Mouse (Mus musculus) mesoderm, embryonic 11.5 days (tissue): ENCODE results near the gene Spag7.

Experiments used
- DNase-seq: peaks from one replicate; pipeline ENCODE4 v3.0.0-alpha.2; 2012; ENCODE audit warnings: low read depth, low spot score

Gene Spag7

DNA sequence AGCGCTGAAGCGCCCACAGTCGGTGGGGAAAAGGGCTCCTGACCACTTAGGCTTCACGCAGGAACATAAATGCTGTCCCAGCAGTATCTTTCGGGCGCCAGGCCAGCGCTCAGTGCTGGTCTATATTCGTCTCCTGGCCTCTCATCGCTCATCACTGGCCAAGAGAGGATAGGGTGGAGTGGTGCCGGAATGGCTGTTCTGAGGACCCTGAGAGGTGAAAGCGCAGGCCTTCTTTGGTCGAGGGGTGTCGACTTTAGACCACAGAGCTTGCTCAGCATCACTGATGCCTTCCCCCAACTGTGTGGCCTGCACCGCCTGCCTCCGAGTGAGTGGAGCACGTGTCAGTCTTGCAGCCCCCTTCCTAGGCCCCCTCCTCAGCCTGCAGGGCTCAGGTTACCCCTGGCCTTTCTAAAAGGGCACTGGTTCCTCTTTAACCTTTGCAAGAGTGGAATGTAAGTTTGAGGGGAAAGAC lies 12.7 kb downstream of the Spag7 start:
- DNase-seq, result peak; percentile 64

DNA sequence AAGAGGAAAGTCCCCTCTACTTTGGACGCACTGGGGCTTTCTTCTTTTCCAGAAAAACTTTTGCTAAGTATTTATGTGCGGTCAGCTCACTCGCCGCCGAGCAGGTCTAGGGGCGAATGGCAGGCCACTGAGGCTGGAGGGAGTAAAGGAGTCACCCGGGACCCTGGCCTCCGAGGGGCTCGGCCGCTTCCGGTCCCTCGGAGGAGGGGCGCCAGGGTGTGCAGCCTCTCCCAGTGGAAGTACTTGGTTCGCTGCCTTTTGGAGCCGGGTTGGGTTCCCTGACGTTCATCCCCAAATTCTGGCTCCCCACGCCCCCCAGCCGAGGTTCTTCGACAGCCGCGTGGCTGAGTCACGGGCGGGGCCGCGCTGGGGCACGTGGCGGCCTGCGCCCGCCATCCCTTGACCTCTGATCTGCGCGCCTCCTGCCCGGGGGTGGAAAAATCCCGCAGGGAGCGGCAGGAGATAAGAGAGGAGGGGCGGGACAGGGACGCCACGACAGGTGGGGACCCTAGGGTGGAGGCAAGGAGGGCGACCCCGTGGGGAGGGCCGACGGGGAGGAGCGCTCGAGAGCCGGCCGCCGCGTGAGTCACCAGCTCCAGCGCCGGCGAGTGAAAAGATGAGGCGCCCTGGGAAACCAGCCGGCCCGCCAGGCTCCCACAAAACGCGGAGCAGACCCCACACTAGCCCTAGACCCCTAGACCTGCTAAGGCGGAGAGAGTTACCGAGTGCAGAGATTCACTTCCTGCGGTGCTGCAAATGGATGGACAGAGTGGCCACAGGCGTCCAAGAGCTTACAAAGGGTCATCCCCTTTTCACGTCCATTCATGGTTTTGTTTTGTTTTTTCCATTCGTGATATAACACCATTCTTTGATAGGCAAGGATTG lies 13.4 kb downstream of the Spag7 start:
- peak; percentile 54 for DNase-seq

DNA sequence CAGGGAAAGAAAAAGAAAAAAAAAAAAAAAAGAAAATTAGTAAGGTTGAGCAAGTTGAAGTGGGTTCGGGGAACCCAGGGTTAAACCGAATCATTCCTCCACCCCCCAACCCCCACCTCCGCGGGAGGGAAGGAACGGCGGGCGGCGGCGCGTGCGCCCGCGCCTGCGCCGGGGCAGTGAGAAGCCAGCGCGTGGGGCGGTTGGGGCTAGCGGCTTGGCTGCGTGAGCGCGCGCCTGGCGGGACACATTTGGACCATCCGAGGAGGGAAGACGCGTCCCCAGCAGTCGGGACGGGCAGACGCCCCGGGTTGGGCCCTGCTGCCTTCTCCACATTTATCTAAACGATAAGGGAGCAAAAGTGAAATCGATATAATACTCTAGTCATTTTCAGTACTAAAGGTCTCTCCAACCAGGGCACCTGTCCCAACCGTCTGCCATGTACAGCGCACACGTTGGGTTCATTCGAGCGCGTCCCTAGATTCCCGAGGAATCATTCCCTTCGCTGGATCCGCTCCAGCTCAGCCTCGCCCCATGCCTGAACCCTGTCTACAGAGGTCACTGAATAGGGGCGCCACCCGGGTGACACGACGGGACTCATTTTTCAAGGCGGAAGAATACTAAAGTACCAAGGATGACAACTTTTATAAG lies 14.2 kb downstream of the Spag7 start:
- peak; percentile 86 for DNase-seq

DNA sequence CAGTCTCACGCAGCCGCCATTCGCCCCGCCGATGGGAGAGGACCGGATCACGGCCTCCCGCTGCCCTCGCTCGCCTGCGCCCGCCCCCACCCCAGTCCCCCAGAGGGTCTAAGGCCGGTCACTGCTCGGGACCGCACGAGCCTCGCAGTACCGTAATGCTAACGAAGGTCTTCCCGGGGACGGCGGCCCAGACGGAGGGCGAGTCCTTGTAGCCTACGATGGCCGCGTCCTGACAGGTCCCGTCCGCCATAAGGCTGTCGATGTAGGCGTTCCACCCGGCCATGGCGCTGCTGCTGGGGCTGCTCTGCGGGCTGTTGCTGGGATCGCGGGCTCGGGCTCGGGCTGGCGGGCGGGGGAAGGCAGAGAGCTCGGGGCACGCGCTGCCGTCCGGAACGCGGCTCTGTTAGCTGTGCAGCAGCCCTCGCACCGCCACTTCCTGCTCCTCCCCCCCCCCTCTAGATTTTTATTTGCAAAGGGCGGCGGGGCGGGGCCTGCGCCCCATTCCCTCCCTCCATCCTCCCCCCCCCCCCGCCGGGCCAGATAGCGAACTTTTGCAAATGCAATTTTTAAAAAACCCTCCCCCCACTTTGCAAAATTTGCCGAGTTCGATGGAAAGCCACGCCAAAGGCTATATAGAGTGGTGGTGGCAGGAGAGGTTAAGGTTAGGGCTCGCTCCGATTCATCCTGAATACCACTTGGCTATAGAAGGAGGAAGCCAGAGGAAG lies 14.9 kb downstream of the Spag7 start, which contains the start of gene Pfn1:
TSS of gene Pfn1 (minus strand) at position 447 of the 725 bp plus-strand sequence.
- DNase-seq, result peak; percentile 82

DNA sequence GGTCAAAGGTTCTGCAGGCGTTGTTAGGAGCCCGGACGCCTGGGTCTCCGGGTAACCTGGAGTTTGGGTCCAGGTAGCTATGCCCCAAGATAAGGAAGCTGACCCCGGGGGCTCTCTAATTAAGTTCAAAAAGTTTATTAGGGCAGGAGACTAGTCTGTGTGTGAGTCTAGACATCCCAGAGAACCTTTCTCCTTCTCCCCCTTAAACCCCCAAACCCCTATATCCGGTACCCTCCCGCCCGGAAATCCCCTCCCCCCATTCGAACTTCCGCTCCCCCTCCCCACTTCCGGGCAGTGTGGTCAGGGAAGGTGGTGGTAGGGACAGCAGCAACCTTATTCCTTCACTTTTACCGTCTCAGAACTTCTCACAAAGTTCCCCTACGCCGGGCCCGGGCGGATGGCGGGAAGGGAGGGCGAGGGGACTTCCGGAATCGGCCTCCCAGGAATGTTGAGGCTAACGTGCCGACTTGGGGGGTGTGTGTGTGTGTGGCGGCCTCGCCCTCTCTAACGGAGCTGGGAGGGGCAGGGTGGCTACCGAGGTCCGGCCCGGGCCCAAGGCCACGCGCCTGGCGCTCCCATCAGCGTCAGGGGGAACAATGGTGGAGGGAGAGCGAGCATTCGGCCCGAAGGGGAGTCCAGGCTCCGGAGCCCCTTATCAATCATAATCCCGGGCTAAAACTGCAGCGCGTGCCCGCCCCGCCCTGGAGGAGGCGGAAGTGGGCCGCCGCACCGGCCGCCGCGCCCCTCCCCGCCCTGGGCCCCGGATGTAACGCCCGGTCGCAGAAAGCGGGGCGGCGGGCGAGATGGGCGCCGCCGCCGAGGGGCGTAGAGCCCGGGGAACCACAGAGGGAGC lies 15.6 kb downstream of the Spag7 start:
- DNase-seq, result peak; percentile 75

DNA sequence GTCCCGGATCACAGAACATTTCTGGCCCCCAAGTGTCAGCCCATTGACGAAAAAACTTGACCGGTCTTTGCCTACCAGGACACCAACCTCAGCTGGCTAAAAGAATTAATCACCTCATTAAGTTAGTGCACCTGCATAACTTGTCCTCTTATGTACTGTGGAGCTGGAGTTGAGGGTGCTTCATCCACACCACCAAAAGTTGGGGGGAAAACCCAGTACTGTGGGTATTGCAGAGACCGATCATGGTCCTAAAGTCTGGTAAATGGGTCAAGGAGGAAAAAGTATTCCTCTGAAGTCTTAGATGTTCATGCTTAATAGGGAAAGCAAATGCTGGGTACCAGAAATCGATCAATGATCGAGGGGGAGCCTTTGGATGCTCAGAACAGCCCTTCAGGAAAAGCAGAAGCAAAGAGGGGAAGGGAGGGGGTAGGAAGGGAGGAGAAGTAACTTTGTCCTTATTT lies 16.3 kb downstream of the Spag7 start:
- no peak for DNase-seq

DNA sequence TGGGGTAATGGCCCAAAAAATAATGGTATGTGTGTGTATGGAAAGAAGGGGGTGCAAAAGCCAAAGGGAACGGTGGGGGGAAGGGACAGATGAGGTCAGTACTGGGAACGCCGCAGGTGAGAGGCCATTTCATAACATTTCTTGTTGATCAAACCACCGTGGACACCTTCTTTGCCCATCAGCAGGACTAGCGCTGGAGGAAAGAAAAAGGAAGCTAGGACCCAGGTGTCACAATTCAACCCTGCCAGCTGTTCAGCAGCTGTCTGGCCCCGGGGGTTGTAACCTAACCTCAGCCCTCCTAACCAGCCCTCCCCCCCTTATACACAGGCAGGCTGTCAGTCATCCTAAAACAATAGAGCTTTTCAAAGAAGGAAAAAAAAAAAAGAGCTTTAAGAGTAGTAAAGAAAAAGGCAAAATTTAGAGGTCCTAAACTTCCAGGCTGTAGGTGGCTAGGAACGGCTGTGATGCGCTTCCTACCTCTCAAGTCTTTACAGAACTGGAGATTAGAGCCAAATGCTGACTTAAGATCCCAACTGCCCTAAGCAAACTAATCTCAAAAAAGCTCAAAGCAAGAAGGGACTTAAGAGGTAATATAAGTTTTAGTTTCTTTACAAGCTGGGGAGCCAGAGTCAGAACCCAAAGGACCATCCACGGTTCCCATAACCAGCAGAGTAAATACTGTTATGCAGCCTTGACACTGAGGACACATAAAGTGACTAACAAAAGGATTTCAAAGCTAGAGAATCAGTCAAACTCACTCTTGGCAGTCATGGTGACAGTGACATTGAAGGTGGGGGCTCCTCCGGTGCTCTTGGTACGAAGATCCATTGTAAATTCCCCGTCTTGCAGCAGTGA lies 17.0 kb downstream of the Spag7 start:
- peak; percentile 39 for DNase-seq

DNA sequence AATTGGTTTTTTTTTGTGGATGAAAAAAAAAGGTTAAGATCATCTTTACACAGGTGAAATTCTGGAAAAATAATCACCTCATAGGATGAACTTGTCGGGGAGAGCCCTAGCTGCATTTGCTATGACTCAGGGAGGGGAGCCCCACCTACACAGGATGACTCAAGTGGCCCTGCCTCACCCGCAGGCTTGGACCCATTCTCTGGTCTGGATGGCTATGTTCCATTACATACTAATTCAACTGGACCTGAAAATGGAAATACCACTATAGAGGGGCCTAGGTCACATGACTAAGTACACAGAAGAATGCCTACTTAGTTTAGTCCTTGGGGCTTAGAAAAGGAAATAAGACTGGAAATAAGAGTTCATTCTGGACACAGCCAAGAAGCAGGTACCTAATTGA lies 17.8 kb downstream of the Spag7 start:
- DNase-seq, result no peak

DNA sequence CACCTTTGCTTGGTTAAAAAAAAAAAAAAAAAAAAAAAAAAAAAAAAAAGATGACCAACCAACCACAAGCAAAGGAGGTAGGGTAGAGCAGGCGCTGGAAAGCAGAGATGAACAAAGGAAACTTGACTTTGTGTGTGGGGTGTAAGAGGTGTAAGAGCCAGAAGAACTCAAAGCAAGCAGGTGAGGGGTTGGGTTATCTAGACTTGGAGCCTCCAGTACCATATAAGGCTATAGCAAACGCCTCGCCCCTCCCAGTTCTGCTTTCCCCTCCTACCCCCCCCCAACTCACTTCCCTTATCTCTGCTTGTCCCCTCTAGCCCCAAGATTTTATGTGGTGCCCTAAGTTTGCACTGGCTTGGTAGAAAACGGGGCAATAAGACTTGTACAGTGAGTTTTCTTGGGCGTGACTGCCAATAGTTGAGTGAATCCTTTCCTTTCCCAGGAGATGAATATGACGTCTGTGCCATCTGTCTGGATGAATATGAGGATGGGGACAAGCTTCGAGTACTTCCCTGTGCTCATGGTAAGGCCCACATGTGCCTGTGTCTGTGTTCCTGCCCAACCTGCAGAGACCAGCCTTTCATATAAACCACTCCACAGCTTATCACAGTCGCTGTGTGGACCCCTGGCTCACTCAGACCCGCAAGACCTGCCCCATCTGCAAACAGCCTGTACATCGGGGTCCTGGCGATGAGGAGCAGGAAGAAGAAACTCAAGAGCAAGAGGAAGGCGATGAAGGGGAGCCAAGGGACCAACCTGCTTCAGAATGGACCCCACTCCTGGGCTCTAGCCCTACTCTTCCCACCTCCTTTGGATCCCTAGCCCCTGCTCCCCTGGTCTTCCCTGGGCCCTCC lies 18.7 kb downstream of the Spag7 start:
- DNase-seq, result no peak

DNA sequence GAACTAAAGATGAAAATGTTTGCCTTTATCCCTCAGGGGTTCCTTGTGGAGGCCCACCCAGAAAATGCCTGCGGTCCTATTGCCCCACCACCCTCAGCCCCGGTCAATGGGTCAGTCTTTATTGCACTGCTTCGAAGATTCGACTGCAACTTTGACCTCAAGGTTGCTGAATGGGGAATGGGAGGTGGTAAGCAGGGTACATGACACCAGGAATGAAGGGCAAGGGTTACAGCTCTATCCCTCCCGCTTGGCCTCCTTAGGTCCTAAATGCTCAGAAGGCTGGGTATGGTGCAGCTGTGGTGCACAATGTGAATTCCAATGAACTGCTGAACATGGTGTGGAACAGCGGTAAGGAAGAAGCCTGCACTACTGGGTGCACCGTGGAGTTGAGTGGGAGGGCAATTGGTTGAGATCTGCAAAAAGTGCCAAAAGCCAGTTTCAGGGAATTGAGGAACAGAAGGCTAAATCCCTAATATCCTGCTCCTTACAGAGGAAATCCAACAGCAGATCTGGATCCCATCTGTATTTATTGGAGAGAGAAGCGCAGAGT lies 20.0 kb downstream of the Spag7 start:
- no peak for DNase-seq

DNA sequence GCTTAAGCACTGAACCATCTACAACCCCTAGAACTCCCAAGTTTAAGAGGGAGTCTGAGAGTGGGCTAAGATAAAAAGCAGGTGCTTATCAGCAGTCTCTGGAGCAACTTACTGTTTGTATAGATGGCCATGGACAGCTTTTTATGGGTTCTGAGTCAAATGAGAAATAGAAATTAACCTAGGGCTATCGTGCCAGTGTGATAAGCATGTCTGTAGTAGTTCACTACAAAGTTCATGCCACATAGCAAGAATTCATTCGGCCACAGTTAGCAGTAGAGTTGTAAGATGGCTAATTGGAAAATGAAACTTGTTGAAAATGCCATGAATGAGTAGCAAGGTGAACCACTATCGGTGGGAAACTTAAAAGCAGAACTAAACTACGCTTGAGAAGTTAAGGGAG lies 20.7 kb downstream of the Spag7 start:
- no peak for DNase-seq

DNA sequence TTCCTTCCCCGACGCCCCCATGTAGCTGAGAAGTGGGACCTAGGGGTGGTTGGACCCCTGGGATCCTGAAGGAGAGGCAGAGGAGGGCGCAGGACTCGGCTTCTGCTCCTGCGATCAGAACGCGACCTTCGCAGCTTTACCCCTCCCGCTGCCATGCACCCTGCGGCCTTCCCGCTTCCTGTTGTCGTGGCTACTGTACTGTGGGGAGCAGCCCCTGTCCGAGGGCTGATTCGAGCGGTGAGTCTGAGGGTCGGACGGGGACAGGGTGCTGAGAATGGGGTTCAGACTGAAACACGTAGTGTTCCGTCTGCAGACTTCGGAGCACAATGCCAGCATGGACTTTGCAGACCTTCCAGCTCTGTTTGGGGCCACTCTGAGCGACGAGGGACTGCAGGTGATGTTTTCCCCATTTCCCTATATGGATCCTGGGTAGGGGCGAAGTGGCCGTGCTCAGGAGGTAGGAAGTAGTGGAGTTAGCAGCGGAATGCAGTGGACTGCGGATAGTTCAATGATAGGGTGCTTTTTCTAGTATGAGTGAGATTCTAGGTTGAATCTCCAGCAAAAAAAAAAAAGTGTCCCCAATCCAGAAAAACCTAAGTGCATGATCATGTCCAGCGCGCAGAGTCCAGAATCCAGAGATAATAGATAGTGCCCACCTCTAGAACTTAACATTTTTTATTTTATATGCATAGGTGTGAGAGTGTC lies 21.3 kb downstream of the Spag7 start:
- no peak for DNase-seq

DNA sequence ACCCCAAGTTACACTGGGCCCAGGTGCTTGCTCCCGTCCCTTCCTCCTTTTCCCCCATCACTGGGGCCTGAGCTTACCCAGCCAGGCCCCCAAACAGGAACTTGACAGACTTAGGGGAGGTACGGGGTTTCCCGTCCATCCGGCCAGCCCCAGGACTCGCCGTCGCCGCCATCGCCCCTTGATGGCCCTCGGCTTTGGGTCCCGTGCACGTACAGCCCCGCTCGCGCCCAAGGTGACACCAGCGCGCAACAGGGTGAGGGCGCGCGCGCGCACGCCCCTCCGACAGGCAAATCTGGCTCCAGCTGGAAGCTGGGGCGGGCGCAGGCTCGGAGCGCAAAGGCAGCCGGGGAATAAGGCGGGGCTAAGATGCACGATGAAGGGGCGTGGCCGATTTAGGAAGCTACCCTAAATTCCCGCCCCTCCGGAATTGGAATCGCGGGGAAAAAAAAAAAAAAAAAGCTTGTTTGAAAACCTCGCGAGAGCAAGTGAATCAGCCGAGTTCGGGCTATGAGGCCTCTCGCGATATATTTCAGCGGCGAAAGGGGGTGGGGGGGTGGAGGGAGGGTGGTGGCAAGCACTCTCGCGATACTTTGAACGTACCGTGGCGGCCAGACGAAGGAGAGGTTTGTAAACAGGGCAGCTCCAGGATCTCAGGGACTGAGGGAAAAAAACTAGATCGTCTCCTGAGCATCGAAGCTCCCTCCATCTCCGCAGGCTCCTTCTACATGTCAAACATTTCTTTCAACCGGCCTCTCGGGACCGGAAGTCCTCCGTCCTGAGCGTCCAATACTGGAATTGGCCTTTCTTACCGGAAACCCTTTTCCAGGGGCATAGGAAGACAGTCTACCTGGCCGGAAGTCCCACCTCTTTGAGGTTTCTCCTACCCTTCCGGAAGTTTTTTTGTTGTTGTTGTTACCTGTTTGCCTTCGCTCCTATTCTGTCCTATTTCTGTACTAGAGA lies 22.2 kb downstream of the Spag7 start, which contains the start of the genes Rnf167 and Slc25a11:
TSS of gene Rnf167 (plus strand) at position 545 of the 960 bp plus-strand sequence.
TSS of gene Slc25a11 (minus strand) at position 789 of the 960 bp plus-strand sequence.
- DNase-seq, result peak; percentile 99

DNA sequence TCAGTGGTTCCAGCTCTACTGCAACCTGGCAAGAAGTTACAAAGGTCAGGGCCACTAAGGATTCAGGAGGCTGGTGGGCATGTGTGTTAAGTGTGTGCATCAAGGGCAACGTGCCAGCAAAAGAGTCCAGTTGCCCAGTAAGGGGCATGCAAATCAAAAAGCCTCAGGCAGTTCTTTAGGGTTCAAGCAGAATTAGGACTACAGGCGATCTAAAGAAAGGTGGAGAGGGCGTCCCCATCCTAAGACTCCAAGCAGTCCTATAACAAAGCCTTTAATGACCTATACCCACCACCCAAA lies 23.0 kb downstream of the Spag7 start:
- DNase-seq, result no peak

DNA sequence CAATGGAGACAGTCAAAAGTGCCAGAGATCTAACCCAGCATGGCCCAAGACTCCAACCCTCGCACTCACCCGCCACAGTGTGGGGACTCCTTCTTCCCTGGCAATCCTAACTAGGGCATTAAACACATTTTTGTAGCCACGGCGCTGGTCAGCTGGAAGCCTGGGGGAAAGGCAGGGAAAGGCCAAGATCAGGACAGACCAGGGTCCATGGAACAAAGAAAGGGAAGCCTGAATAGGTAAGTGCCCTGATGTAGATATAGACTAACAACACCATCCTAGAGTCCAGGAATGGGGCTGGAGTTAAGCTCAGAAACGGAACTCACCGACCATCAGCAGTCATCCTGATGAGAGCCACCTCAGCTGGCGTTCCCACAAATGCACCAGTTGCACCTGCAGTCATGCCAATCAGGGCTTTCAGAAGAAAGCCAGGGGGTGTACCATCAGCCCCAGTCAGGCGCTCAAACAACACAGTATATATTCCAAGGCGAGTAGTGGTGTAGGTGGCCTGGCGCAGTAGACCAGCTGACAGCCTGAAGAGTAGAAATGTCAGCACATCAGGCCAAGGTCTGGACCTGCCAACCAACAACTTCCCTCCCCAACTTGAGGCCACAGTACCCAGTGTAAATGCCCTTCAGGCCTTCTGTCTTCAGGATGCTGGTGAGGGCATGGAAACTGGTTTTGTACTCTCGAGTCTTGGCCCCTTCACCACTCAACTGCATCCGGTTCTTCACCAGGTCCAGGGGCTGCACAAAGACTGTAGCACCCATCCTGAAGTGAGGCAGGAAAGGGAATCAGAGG lies 23.6 kb downstream of the Spag7 start:
- no peak for DNase-seq

DNA sequence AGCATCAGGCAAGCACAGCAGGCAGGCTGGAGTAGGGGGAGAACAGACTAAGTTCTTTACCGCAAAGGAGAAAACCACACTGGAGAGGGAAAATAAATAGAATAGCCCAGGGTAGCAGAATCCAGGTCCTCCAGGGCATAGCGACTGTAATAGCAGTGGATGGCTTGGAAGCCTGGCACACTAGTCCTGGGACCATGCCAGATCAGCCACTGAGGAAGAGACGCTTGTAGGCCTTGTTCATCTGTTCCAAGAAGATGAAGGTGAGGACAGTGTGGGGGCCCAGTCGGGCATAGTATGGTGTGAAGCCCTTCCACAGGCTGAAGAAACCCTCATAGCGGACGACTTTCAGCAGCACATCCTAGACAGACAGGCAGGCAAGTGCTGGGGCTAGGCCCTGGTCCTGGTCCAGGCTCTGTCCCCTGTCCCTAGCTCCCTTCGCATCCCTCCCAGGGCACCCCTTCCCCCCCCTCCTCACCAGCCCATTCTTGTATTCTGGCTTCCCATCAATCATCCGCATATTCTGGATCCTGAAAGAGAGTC lies 24.6 kb downstream of the Spag7 start:
- DNase-seq, result no peak
